Mouse (Mus musculus): ENCODE measurements at regions not wholly inside any gene's neighbourhood (a gene's known extent, or its start where the extent isn't known, plus 50 kb on each side); places are given as distances from the start of the nearest gene placed in this dataset.

DNA sequence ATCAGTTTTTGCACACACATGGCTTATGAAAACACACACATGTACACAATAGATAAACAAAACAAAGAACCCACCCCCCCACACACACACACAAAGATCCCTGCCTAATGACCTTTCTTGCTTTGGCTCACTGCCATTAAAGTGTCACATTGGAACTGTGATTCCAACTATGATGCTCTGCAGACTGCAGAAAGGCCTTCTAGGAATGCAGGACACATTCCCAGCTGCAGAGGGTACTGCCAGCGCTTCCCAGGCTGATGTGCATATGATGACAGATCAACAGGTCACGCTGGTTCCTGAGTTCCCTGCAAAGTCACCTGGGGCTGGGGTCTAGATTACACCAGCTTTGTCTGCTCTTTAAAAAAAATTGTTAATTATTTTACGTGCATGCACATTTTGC, 68.1 kb upstream of the Ppm1j start:
- H3K27ac ChIP-seq (ENCODE audit: insufficient read depth, low read depth, low read length), result no peak overlapping the region
- H3K4me1 ChIP-seq (ENCODE audit: control insufficient read depth, insufficient read depth, low read length), result peaks cover 6% of the 10 kb centered on the region
- TF ChIP-seq POLR2A (IDR thresholded peaks at IDR 0.05; ENCODE audit: borderline replicate concordance, low read depth, low read length), result no peak
- TF ChIP-seq CTCF (IDR thresholded peaks at IDR 0.05; ENCODE audit: low read depth, low read length), result no peak
- H3K4me3 ChIP-seq (ENCODE audit: insufficient read depth, low read length), result no peak overlapping the region

- no peak for TF ChIP-seq POLR2A (IDR thresholded peaks at IDR 0.05; ENCODE audit: borderline replicate concordance, low read depth, low read length)
- TF ChIP-seq CTCF (IDR thresholded peaks at IDR 0.05; ENCODE audit: low read depth, low read length), result no peak
- no peak overlapping the region for H3K27ac ChIP-seq (ENCODE audit: insufficient read depth, low read depth, low read length)
- no peak overlapping the region for H3K4me3 ChIP-seq (ENCODE audit: insufficient read depth, low read length)
- no peaks in the 10 kb centered on the region for H3K4me1 ChIP-seq (ENCODE audit: control insufficient read depth, insufficient read depth, low read length)
Measured at GRCm38 (mm10) chr3:104713836-104714631, 66.8 kb upstream of the Ppm1j start.

DNA sequence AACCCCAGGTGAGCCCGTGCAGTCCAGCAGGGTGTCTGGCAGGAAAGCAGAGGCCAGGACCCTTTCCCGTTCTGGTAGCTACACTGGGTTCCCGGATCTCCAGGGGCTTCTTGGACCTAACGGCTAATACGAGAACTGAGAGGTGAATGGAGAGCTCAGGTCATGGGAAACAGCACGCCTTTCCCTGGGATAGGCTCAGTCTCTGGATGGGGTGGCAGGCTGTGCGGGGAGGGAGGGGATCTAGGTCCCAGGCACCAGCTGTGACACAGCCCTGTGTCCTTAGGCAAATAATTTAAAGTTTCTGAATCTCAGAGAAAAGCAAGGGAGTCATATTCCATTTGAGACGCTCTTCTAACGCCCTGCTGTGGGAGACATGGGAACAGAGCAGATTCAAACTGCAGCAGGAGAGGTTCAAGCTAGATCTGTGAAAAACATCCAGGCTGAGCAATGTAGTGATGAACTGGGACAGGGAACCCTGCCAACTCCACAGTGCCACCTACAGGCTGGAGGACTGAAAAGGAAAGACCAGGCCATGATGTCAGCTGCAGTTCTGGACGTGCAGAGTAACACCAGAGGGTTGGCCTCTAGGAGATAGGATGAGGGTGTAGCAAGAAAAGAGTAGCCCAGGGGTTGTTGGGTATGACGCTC, 66.1 kb upstream of the Ppm1j start:
- Histone ChIP-seq H3K4me3 (ENCODE audit: insufficient read depth, low read length) (no peak overlapping the region), H3K27ac (ENCODE audit: insufficient read depth, low read depth, low read length) (no peak overlapping the region), H3K4me1 (ENCODE audit: control insufficient read depth, insufficient read depth, low read length) (no peaks in the 10 kb centered on the region)
- TF ChIP-seq CTCF (IDR thresholded peaks at IDR 0.05; ENCODE audit: low read depth, low read length) (peak; percentile 69), POLR2A (IDR thresholded peaks at IDR 0.05; ENCODE audit: borderline replicate concordance, low read depth, low read length) (no peak)

Measured in bone marrow macrophage, adult 2 months (primary cell).